Mouse (Mus musculus) thymus, adult 2 months (tissue): ENCODE measurements at regions not wholly inside any gene's neighbourhood (a gene's known extent, or its start where the extent isn't known, plus 50 kb on each side); places are given as distances from the start of the nearest gene placed in this dataset.
A peak's percentile ranks its signal among the peaks of the same experiment; 100 is the strongest.

Experiments used
- DNase-seq: peaks from one replicate; pipeline ENCODE4 v3.0.0; 2021
- H3K27ac ChIP-seq: fragments of 200-500 bp; 2 replicates; pipeline ENCODE4 v1.5.1; 2012; ENCODE audit warnings: low read length, control low read depth; ENCODE audit not compliant: control insufficient read depth, insufficient read depth
- H3K27me3 ChIP-seq: fragments of 200-500 bp; 2 replicates; pipeline ENCODE4 v1.6.1; 2012; ENCODE audit warnings: mild to moderate bottlenecking, low read length, moderate library complexity, mixed read lengths; ENCODE audit not compliant: control insufficient read depth, insufficient read depth
- H3K36me3 ChIP-seq: fragments of 200-500 bp; 2 replicates; pipeline ENCODE4 v1.6.1; 2012; ENCODE audit warnings: mild to moderate bottlenecking, low read length, moderate library complexity; ENCODE audit not compliant: control insufficient read depth, insufficient read depth
- H3K4me1 ChIP-seq: fragments of 200-500 bp; replicated peaks from 2 replicates; pipeline ENCODE4 v1.6.1; 2012; ENCODE audit warnings: low read length; ENCODE audit not compliant: control insufficient read depth, insufficient read depth
- H3K4me3 ChIP-seq: fragments of 200-500 bp; 2 replicates; pipeline ENCODE4 v1.5.1; 2012; ENCODE audit warnings: mild to moderate bottlenecking, low read length, control low read depth, moderate library complexity; ENCODE audit not compliant: control insufficient read depth, insufficient read depth
- CTCF ChIP-seq: fragments of 200-500 bp; IDR thresholded peaks from 2 replicates; pipeline ENCODE4 v1.5.1; 2012; ENCODE audit warnings: mild to moderate bottlenecking, control low read depth, low read length, moderate library complexity, borderline replicate concordance; ENCODE audit not compliant: control insufficient read depth, poor library complexity, insufficient read depth; ENCODE audit errors: extremely low read depth
- POLR2A ChIP-seq: fragments of 200-500 bp; IDR thresholded peaks from 2 replicates; pipeline ENCODE4 v1.6.1; 2012; ENCODE audit warnings: mild to moderate bottlenecking, low read length, control low read depth, moderate library complexity; ENCODE audit not compliant: control insufficient read depth, poor library complexity, insufficient read depth; ENCODE audit errors: extremely low read depth
- WGBS: fragments of 180-500 bp; shearing (Covaris S2); methylation state at CpG from one replicate; pipeline ENCODE4 v1.1.7; 2018; 5-methylcytosine and 5-hydroxymethylcytosine counted together

GRCm38 (mm10) chr8:35193771-35194170, 571.8 kb upstream of the Gm19410 start:
- no peak overlapping the region for H3K27ac ChIP-seq
- no peaks in the 10 kb centered on the region for H3K36me3 ChIP-seq
- WGBS = 67% methylated on average over 1 of the region's 1 CpGs
- no peak for TF ChIP-seq CTCF
- no peak for TF ChIP-seq POLR2A
- no peaks in the 10 kb centered on the region for H3K27me3 ChIP-seq
- H3K4me3 ChIP-seq = no peak overlapping the region
- no peak for DNase-seq
- H3K4me1 ChIP-seq = peaks cover 5% of the 10 kb centered on the region; the same call in 1 of the 2 replicates

- 84% methylated on average over 4 of the region's 4 CpGs for WGBS
- H3K36me3 ChIP-seq = no peaks in the 10 kb centered on the region
- DNase-seq = no peak
- no peaks in the 10 kb centered on the region for H3K27me3 ChIP-seq
- TF ChIP-seq POLR2A (no peak), CTCF (no peak)
- no peak overlapping the region for H3K4me3 ChIP-seq
- peaks cover 7% of the 10 kb centered on the region; the same call in 1 of the 2 replicates for H3K4me1 ChIP-seq
- H3K27ac ChIP-seq = no peak overlapping the region
Observed at GRCm38 (mm10) chr8:35196189-35196588, 569.4 kb upstream of the Gm19410 start.

GRCm38 (mm10) chr8:35198766-35199165, 566.8 kb upstream of the Gm19410 start:
- WGBS = 96% methylated on average over 2 of the region's 2 CpGs
- TF ChIP-seq CTCF = no peak
- TF ChIP-seq POLR2A = no peak

GRCm38 (mm10) chr8:35201416-35201815, 564.2 kb upstream of the Gm19410 start:
- H3K4me1 ChIP-seq = peaks cover 34% of the 10 kb centered on the region
- no peak overlapping the region for H3K4me3 ChIP-seq
- 38% methylated on average over 12 of the region's 12 CpGs for WGBS
- no peaks in the 10 kb centered on the region for H3K27me3 ChIP-seq
- no peak for DNase-seq
- H3K27ac ChIP-seq = no peak overlapping the region
- H3K36me3 ChIP-seq = no peaks in the 10 kb centered on the region
- no peak for TF ChIP-seq CTCF
- TF ChIP-seq POLR2A = no peak

More at GRCm38 (mm10) chr8:35198766-35199165, 566.8 kb upstream of the Gm19410 start:
- DNase-seq = no peak
- no peak overlapping the region for H3K27ac ChIP-seq
- no peaks in the 10 kb centered on the region for H3K36me3 ChIP-seq
- H3K4me3 ChIP-seq = no peak overlapping the region
- no peaks in the 10 kb centered on the region for H3K27me3 ChIP-seq
- H3K4me1 ChIP-seq = peaks cover 16% of the 10 kb centered on the region

GRCm38 (mm10) chr8:35204971-35205370, 560.6 kb upstream of the Gm19410 start:
- TF ChIP-seq CTCF (no peak), POLR2A (no peak)
- H3K27ac ChIP-seq = peak overlapping the region; percentile 88

GRCm38 (mm10) chr8:35205536-35205935, 560.1 kb upstream of the Gm19410 start:
- Histone ChIP-seq H3K27ac (peak overlapping the region; percentile 88), H3K27me3 (no peaks in the 10 kb centered on the region), H3K36me3 (no peaks in the 10 kb centered on the region), H3K4me1 (peaks cover 44% of the 10 kb centered on the region), H3K4me3 (0 out of 2 replicates have a peak overlapping the region, but pooled peaks have one; percentile 10)
- DNase-seq = peak; percentile 64
- WGBS = 3% methylated on average over 8 of the region's 8 CpGs
- no peak for TF ChIP-seq POLR2A
- no peak for TF ChIP-seq CTCF

More at GRCm38 (mm10) chr8:35204971-35205370, 560.6 kb upstream of the Gm19410 start:
- H3K4me1 ChIP-seq = peaks cover 44% of the 10 kb centered on the region
- no peaks in the 10 kb centered on the region for H3K36me3 ChIP-seq
- no peak for DNase-seq
- H3K4me3 ChIP-seq = 0 out of 2 replicates have a peak overlapping the region, but pooled peaks have one; percentile 10
- H3K27me3 ChIP-seq = no peaks in the 10 kb centered on the region
- WGBS = 56% methylated on average over 15 of the region's 15 CpGs

GRCm38 (mm10) chr8:35206271-35206670, 559.3 kb upstream of the Gm19410 start:
- 24% methylated on average over 6 of the region's 6 CpGs for WGBS
- H3K4me1 ChIP-seq = peaks cover 42% of the 10 kb centered on the region

More at GRCm38 (mm10) chr8:35206271-35206670, 559.3 kb upstream of the Gm19410 start:
- H3K36me3 ChIP-seq = no peaks in the 10 kb centered on the region
- peak overlapping the region; percentile 62 for H3K27ac ChIP-seq
- 0 out of 2 replicates have a peak, but pooled peaks have one; percentile 9 for TF ChIP-seq POLR2A
- no peak for TF ChIP-seq CTCF
- DNase-seq = no peak
- H3K27me3 ChIP-seq = no peaks in the 10 kb centered on the region
- H3K4me3 ChIP-seq = no peak overlapping the region
